Comparison of ENCODE assay signal across 27 mouse cellular contexts in the genomic region with DNA sequence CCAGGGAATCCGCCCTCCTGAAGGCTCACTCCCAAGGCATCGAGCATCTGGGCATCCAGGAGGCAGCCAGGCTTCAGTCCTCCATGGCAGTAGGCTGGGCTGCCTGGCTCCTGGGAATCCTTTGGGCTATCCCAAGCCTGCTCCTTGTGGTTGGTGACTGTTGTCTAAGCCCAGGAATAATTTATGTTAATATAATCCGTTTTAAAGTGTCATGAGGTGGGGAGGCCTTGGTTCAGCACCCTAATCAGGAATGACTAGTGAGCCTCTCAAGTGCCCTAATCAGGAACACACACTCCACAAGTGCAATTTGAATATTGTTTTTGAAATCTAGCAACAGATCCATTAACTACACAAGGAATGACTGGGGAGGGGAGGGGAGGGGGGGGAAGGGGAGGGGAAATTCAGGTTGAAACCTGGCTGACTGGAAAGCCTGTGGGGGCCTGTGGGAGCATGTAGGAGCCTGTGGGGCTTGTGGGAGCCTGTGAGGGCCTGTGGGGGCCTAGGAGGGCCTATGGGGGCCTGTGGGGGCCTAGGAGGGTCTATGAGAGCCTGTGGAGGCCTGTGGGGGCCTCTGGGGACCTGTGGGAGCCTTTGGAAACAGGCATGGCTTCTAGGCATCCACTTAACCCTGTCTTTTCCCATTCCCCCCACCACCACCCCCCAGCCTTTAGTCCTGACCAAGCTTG. TPM values are rescaled to one million over a fixed set of nuclear protein-coding genes. Genes with fewer than 3 reads are reported as not detected.
A peak's percentile ranks its signal among the peaks of the same experiment; 100 is the strongest.
DNase-seq lines count a peak whose midpoint lies in the region; ATAC-seq lines count a peak whose summit lies in the region.
"Had no signal": no experiment of that assay in that cellular context is flagged by ENCODE, and none has a peak within 500 bp of the region (broad histone marks: within the 10 kb centered on the region; RNA-seq: fewer than 3 reads in every experiment).

No protein-coding gene starts in this region.

- ATAC-seq in hindbrain, embryonic 13.5 days (ENCODE audit: low FRiP score): 0 out of 2 replicates have a peak, but pooled peaks have one; percentile 46
- no peak for ATAC-seq in hindbrain, embryonic 12.5 days (ENCODE audit: low FRiP score)
- peak; percentile 81 for ATAC-seq in forebrain, embryonic 14.5 days
- no peak for ATAC-seq in limb, embryonic 12.5 days (ENCODE audit: insufficient number of reproducible peaks, insufficient read depth, low FRiP score, low TSS enrichment, low read depth)
- ATAC-seq: hindbrain, postnatal 0 days; intestine, embryonic 15.5 days had no signal

- H3K4me2 ChIP-seq in hindbrain, embryonic 13.5 days: no peak overlapping the region
- no peak overlapping the region for H3K4me2 ChIP-seq in hindbrain, embryonic 12.5 days (replicated peaks)
- no peak overlapping the region for H3K4me2 ChIP-seq in forebrain, embryonic 14.5 days (ENCODE audit: low read length)
- H3K4me2 ChIP-seq in limb, embryonic 12.5 days: no peak overlapping the region
- H3K4me2 ChIP-seq: heart, embryonic 12.5 days; intestine, embryonic 15.5 days; liver, embryonic 15.5 days; lung, embryonic 14.5 days; neural tube, embryonic 13.5 days had no signal

- intact Hi-C loops in left cerebral cortex, postnatal 4 days (cut with DNase I): no loop called here

- no peak overlapping the region for H3K4me3 ChIP-seq in hindbrain, embryonic 13.5 days
- no peak overlapping the region for H3K4me3 ChIP-seq in hindbrain, embryonic 12.5 days
- no peak overlapping the region for H3K4me3 ChIP-seq in embryonic facial prominence, embryonic 10.5 days
- H3K4me3 ChIP-seq in forebrain, embryonic 14.5 days (ENCODE audit: low read depth, low read length): no peak overlapping the region
- H3K4me3 ChIP-seq in limb, embryonic 12.5 days (replicated peaks): no peak overlapping the region
- H3K4me3 ChIP-seq: erythroblast, embryonic 14.5 days; heart, embryonic 12.5 days; intestine, embryonic 15.5 days; liver, embryonic 15.5 days; neural tube, embryonic 13.5 days had no signal

- no peak overlapping the region for H3K9ac ChIP-seq in hindbrain, embryonic 13.5 days
- no peak overlapping the region for H3K9ac ChIP-seq in hindbrain, embryonic 12.5 days
- H3K9ac ChIP-seq in forebrain, embryonic 14.5 days (ENCODE audit: low read length): no peak overlapping the region
- no peak overlapping the region for H3K9ac ChIP-seq in limb, embryonic 12.5 days (replicated peaks)
- H3K9ac ChIP-seq: heart, embryonic 12.5 days; intestine, embryonic 15.5 days; liver, embryonic 15.5 days; lung, embryonic 14.5 days had no signal

- H3K27me3 ChIP-seq in hindbrain, embryonic 13.5 days: no peaks in the 10 kb centered on the region
- no peaks in the 10 kb centered on the region for H3K27me3 ChIP-seq in hindbrain, embryonic 12.5 days
- H3K27me3 ChIP-seq in embryonic facial prominence, embryonic 10.5 days (replicated peaks; ENCODE audit: low read depth, poor library complexity, severe bottlenecking): 0 out of 2 replicates have a peak, but pooled peaks cover 4% of the 10 kb centered on the region
- no peaks in the 10 kb centered on the region for H3K27me3 ChIP-seq in forebrain, embryonic 14.5 days (replicated peaks; ENCODE audit: control insufficient read depth, insufficient read depth, low read length)
- no peaks in the 10 kb centered on the region for H3K27me3 ChIP-seq in limb, embryonic 12.5 days
- H3K27me3 ChIP-seq: heart, embryonic 12.5 days; intestine, embryonic 15.5 days; liver, embryonic 15.5 days; neural tube, embryonic 13.5 days had no signal

- no peak overlapping the region for H3K27ac ChIP-seq in hindbrain, embryonic 13.5 days
- H3K27ac ChIP-seq in hindbrain, embryonic 12.5 days: no peak overlapping the region
- peak overlapping the region; percentile 72 for H3K27ac ChIP-seq in embryonic facial prominence, embryonic 10.5 days (replicated peaks)
- H3K27ac ChIP-seq in forebrain, embryonic 14.5 days (ENCODE audit: low read depth, low read length): no peak overlapping the region
- peak overlapping the region; percentile 72; the same call in 1 of the 2 replicates for H3K27ac ChIP-seq in limb, embryonic 12.5 days
- H3K27ac ChIP-seq: hindbrain, postnatal 0 days; intestine, embryonic 15.5 days; kidney, postnatal 0 days; liver, embryonic 15.5 days; neural tube, embryonic 13.5 days had no signal

- H3K4me1 ChIP-seq in hindbrain, embryonic 13.5 days (replicated peaks): peaks cover 11% of the 10 kb centered on the region; the same call in 1 of the 2 replicates
- H3K4me1 ChIP-seq in hindbrain, embryonic 12.5 days: peaks cover 19% of the 10 kb centered on the region
- H3K4me1 ChIP-seq in embryonic facial prominence, embryonic 10.5 days: peaks cover 36% of the 10 kb centered on the region
- peaks cover 6% of the 10 kb centered on the region; the same call in 1 of the 2 replicates for H3K4me1 ChIP-seq in forebrain, embryonic 14.5 days (ENCODE audit: control insufficient read depth, insufficient read depth, low read length)
- peaks cover 34% of the 10 kb centered on the region for H3K4me1 ChIP-seq in limb, embryonic 12.5 days (replicated peaks)
- H3K4me1 ChIP-seq: heart, embryonic 12.5 days; intestine, embryonic 15.5 days; liver, embryonic 15.5 days had no signal

- DNase-seq in embryonic facial prominence, embryonic 10.5 days (ENCODE audit: low spot score): no peak
- DNase-seq in forebrain, embryonic 14.5 days (ENCODE audit: low spot score): no peak
- no peak for DNase-seq in left cerebral cortex, postnatal 4 days
- no peak for DNase-seq in urinary bladder, postnatal 10 days (ENCODE audit: low spot score)
- no peak for DNase-seq in right cerebral cortex, postnatal 14 days
- DNase-seq: adrenal gland, postnatal 10 days; cerebellum, adult 11 months; cerebellum, adult 9-10 months; gastrocnemius, postnatal 36 days; heart, adult 18-20 months; heart, postnatal 4 days; kidney, adult 8-10 months; kidney, postnatal 4 days; layer of hippocampus, postnatal 36 days; lung, embryonic 14.5 days; lung, postnatal 14 days had no signal

- H3K9me3 ChIP-seq in hindbrain, embryonic 13.5 days: no peaks in the 10 kb centered on the region
- no peaks in the 10 kb centered on the region for H3K9me3 ChIP-seq in hindbrain, embryonic 12.5 days (replicated peaks)
- peaks cover 5% of the 10 kb centered on the region; the same call in 1 of the 2 replicates for H3K9me3 ChIP-seq in embryonic facial prominence, embryonic 10.5 days
- no peaks in the 10 kb centered on the region for H3K9me3 ChIP-seq in forebrain, embryonic 14.5 days (replicated peaks; ENCODE audit: control insufficient read depth, low read length)
- no peaks in the 10 kb centered on the region for H3K9me3 ChIP-seq in limb, embryonic 12.5 days
- H3K9me3 ChIP-seq: intestine, embryonic 15.5 days; liver, embryonic 15.5 days; neural tube, embryonic 13.5 days had no signal

- 55% methylated on average over 3 of the region's 3 CpGs for WGBS in hindbrain, embryonic 13.5 days
- 56% methylated on average over 3 of the region's 3 CpGs for WGBS in hindbrain, embryonic 12.5 days
- WGBS in embryonic facial prominence, embryonic 10.5 days: 62% methylated on average over 3 of the region's 3 CpGs
- WGBS in forebrain, embryonic 14.5 days: 61% methylated on average over 3 of the region's 3 CpGs
- 59% methylated on average over 3 of the region's 3 CpGs for WGBS in limb, embryonic 12.5 days

- no peaks in the 10 kb centered on the region for H3K36me3 ChIP-seq in hindbrain, embryonic 13.5 days
- no peaks in the 10 kb centered on the region for H3K36me3 ChIP-seq in hindbrain, embryonic 12.5 days
- no peaks in the 10 kb centered on the region for H3K36me3 ChIP-seq in embryonic facial prominence, embryonic 10.5 days (replicated peaks)
- no peaks in the 10 kb centered on the region for H3K36me3 ChIP-seq in forebrain, embryonic 14.5 days (ENCODE audit: control insufficient read depth, insufficient read depth, low read length)
- H3K36me3 ChIP-seq in limb, embryonic 12.5 days: no peaks in the 10 kb centered on the region
- H3K36me3 ChIP-seq: G1E; heart, embryonic 12.5 days; intestine, embryonic 15.5 days; liver, embryonic 15.5 days; neural tube, embryonic 13.5 days had no signal

RNA-seq across cellular contexts. Expression of gene Hexb, which starts 16.6 kb away (rescaled TPM):
- 37.3 and 40.1 TPM in 2 replicates for polyA plus RNA-seq in hindbrain, embryonic 13.5 days (2015; fragmentation: Nextera tagmentation; extraction: Ambion mirVana)
- polyA plus RNA-seq in hindbrain, embryonic 12.5 days (2016; fragmentation: Nextera tagmentation; extraction: Ambion mirVana): 25.8 and 29.3 TPM in 2 replicates
- 14.1 and 18.4 TPM in 2 replicates for polyA plus RNA-seq in embryonic facial prominence, embryonic 10.5 days (2016; fragmentation: Nextera tagmentation; extraction: Ambion mirVana)
- 38.0 and 41.9 TPM in 2 replicates for polyA plus RNA-seq in forebrain, embryonic 14.5 days (2014; fragmentation: Nextera tagmentation; extraction: Ambion mirVana)
- polyA plus RNA-seq in limb, embryonic 12.5 days (2016; fragmentation: Nextera tagmentation; extraction: Ambion mirVana): 26.5 and 28.4 TPM in 2 replicates
- 10 to 100 TPM; 38.9 to 42.2 TPM for total RNA-seq in left cerebral cortex, postnatal 4 days (2021)

RNA-seq across cellular contexts. Expression of gene Enc1, which starts 26.2 kb away (rescaled TPM):
- polyA plus RNA-seq in hindbrain, embryonic 13.5 days (2015; fragmentation: Nextera tagmentation; extraction: Ambion mirVana): 59.2 and 62.1 TPM in 2 replicates
- polyA plus RNA-seq in hindbrain, embryonic 12.5 days (2016; fragmentation: Nextera tagmentation; extraction: Ambion mirVana): 28.8 and 29.1 TPM in 2 replicates
- 5.6 and 6.8 TPM in 2 replicates for polyA plus RNA-seq in embryonic facial prominence, embryonic 10.5 days (2016; fragmentation: Nextera tagmentation; extraction: Ambion mirVana)
- 89.5 and 96.5 TPM in 2 replicates for polyA plus RNA-seq in forebrain, embryonic 14.5 days (2014; fragmentation: Nextera tagmentation; extraction: Ambion mirVana)
- polyA plus RNA-seq in limb, embryonic 12.5 days (2016; fragmentation: Nextera tagmentation; extraction: Ambion mirVana): 5.8 and 6.8 TPM in 2 replicates
- total RNA-seq in left cerebral cortex, postnatal 4 days (2021): 100 to 1,000 TPM; 740 to 833 TPM

Comparison
In these comparisons a context has a peak if more than half of its experiments do, and no peak if none do; other contexts are left out.
1. ATAC-seq: peak in hindbrain, embryonic 13.5 days (single experiment) and forebrain, embryonic 14.5 days (single experiment); none in hindbrain, embryonic 12.5 days (single experiment) and limb, embryonic 12.5 days (single experiment).
2. H3K27ac ChIP-seq: peak in embryonic facial prominence, embryonic 10.5 days (single experiment) and limb, embryonic 12.5 days (single experiment); none in hindbrain, embryonic 13.5 days (single experiment), hindbrain, embryonic 12.5 days (single experiment) and forebrain, embryonic 14.5 days (single experiment).